Mouse (Mus musculus) forebrain, embryonic 12.5 days (tissue): Measurements from ENCODE around the gene Gm42791. TPM values are rescaled to one million over a fixed set of nuclear protein-coding genes. Genes with fewer than 3 reads are reported as not detected.

Experiments
- ATAC-seq: fragments of 200-750 bp; cut with Nextera tagmentation; 2 replicates; pipeline ENCODE4 v1.8.0; 2017; ENCODE audit warnings: moderate TSS enrichment; ENCODE audit not compliant: low FRiP score
- H3K27ac ChIP-seq: fragments of 300-500 bp; sonication (generic); 2 replicates; pipeline ENCODE4 v1.5.1; 2016; ENCODE audit warnings: mild to moderate bottlenecking
- H3K27me3 ChIP-seq: fragments of 300-500 bp; sonication (generic); 2 replicates; pipeline ENCODE4 v1.6.1; 2016; ENCODE audit warnings: mild to moderate bottlenecking
- H3K36me3 ChIP-seq: fragments of 300-500 bp; sonication (generic); replicated peaks from 2 replicates; pipeline ENCODE4 v1.6.1; 2016; ENCODE audit warnings: mild to moderate bottlenecking
- H3K4me1 ChIP-seq: fragments of 300-500 bp; sonication (generic); 2 replicates; pipeline ENCODE4 v1.6.1; 2016
- H3K4me2 ChIP-seq: fragments of 300-500 bp; sonication (generic); 2 replicates; pipeline ENCODE4 v1.6.1; 2016; ENCODE audit warnings: mild to moderate bottlenecking, moderate library complexity
- H3K4me3 ChIP-seq: fragments of 300-500 bp; sonication (generic); replicated peaks from 2 replicates; pipeline ENCODE4 v1.5.1; 2016; ENCODE audit warnings: mild to moderate bottlenecking
- H3K9ac ChIP-seq: fragments of 300-500 bp; sonication (generic); 2 replicates; pipeline ENCODE4 v1.6.1; 2016; ENCODE audit warnings: mild to moderate bottlenecking
- H3K9me3 ChIP-seq: fragments of 300-500 bp; sonication (generic); 2 replicates; pipeline ENCODE4 v1.6.1; 2016
- WGBS: fragments of 180-500 bp; shearing (Covaris S2); methylation state at CpG from one replicate; pipeline ENCODE4 v1.1.7; 2016; 5-methylcytosine and 5-hydroxymethylcytosine counted together
- polyA plus RNA-seq: library from polyadenylated mRNA; unstranded; fragments of >200 nt; fragmentation: Nextera tagmentation; extraction: Ambion mirVana; gene quantifications from 2 replicates; pipeline ENCODE4 v1.2.1, GENCODE M21; 2016

Gm42791 gene
- polyA plus RNA-seq, 1 experiment from 2014 or later: 4.9 TPM

DNA sequence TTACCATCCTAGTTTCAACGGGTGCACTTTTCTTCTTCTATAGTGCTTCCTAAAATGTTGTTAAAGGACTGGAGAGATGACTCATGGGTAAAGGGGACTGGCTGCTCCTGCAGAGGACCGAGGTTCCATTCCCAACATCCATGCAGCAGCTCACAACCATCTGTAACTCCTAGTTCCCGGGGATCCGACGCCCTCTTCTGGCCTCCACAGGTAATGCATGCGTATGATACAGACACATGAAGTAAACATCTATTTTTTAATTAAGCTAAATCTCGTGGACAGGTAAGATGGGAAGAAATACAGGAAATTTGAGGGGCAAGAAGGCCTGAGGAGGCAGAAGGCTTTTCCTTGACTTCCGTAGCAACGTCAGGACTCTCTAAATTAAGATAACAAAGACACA is 36.6 kb downstream of the Gm42791 start:
- peaks cover 11% of the 10 kb centered on the region for H3K27me3 ChIP-seq
- no peak overlapping the region for H3K4me3 ChIP-seq
- no peak overlapping the region for H3K9ac ChIP-seq
- H3K4me2 ChIP-seq: no peak overlapping the region
- H3K4me1 ChIP-seq: peaks cover 15% of the 10 kb centered on the region
- H3K36me3 ChIP-seq: no peaks in the 10 kb centered on the region
- no peaks in the 10 kb centered on the region for H3K9me3 ChIP-seq
- no peak overlapping the region for H3K27ac ChIP-seq
- no peak for ATAC-seq
- WGBS: 39% methylated on average over 9 of the region's 9 CpGs

GRCm38 (mm10) chr5:148956898-148957535 is 37.9 kb downstream of the Gm42791 start:
- H3K4me3 ChIP-seq: no peak overlapping the region
- no peaks in the 10 kb centered on the region for H3K36me3 ChIP-seq
- H3K9me3 ChIP-seq: no peaks in the 10 kb centered on the region
- no peak for ATAC-seq
- no peak overlapping the region for H3K27ac ChIP-seq
- H3K4me2 ChIP-seq: no peak overlapping the region
- WGBS: 62% methylated on average over 9 of the region's 9 CpGs
- H3K4me1 ChIP-seq: peaks cover 15% of the 10 kb centered on the region
- peaks cover 11% of the 10 kb centered on the region for H3K27me3 ChIP-seq
- no peak overlapping the region for H3K9ac ChIP-seq

DNA sequence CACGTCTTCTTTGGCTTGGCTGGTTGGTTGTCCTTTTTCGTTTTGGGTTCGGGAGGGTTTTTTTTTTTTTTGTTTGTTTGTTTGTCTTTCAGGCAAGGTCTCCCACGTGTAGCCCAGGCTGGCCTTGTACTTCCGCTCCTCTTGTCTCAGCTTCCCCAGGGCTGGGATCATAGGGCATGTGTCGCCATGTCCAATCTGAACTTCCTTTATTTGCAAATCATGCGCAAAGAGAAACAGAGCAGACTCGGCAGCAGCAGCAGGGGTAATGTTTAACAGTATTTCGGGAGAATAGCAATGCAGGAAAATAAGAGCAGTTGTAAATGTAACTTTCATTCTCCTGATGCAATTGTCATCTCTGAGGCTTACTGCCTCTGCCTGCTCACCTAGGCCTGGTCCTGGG is 38.9 kb downstream of the Gm42791 start:
- Histone ChIP-seq H3K4me2 (no peak overlapping the region), H3K9me3 (no peaks in the 10 kb centered on the region), H3K4me3 (no peak overlapping the region), H3K27me3 (peaks cover 11% of the 10 kb centered on the region), H3K36me3 (no peaks in the 10 kb centered on the region), H3K4me1 (peaks cover 15% of the 10 kb centered on the region), H3K9ac (no peak overlapping the region), H3K27ac (no peak overlapping the region)
- ATAC-seq: no peak
- WGBS: 86% methylated on average over 9 of the region's 9 CpGs

DNA sequence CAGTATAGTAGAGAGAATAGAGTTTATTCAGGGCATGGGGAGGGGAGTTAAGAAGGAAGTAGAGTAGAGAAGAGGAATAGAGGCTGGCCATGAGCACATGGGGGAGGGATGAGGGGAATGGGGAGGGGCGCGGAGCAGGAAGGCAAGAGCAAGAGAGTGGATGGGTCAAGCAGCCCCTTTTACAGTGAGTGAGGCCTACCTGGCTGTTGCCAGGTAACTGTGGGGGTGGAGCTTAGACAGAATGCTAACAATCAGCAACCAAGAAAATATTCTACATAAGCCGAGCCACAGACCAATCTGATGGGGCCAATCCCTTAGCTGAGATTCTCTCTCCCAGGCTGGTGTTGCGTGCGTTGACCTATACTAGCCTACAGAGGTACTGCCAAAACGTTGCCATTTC is 39.4 kb downstream of the Gm42791 start:
- Histone ChIP-seq H3K4me3 (no peak overlapping the region), H3K27me3 (peaks cover 11% of the 10 kb centered on the region), H3K4me1 (peaks cover 15% of the 10 kb centered on the region), H3K9me3 (no peaks in the 10 kb centered on the region), H3K27ac (no peak overlapping the region), H3K36me3 (no peaks in the 10 kb centered on the region), H3K4me2 (no peak overlapping the region), H3K9ac (no peak overlapping the region)
- no peak for ATAC-seq
- WGBS: 93% methylated on average over 6 of the region's 6 CpGs

DNA sequence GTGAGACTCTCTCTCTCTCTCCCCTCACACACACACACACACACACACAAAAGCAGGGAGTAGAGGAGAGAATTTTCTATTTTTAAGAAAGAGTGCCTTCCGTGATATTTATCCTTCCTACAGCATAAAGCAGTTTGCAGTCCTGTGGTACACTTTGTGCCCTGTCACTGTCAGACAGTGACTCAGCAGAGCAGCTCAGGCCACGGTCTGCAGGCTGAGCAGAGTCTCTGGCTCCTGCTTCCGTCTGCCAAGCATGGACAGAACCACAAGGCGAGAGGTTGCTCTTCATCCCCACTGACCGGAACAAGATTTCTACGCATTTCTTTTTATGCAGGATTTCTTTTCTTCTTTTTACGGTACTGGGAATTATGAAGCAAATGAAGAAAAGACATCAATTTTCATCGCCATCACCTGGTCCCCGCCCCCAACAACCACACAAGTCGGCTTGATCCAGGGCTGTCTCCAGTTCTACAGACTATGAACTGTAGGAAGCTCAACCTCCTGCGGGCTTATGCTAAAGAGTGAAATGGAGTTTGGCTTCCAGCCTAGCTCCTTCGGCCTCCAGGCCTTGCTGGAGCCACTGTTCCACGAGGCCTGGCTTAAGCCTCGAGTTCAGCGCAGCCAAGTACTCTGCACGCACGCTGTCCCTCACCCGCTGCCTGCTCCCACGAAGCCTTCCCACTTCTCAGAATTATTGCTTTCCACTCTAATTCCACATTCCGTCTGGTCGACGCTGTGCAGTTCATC is 40.5 kb downstream of the Gm42791 start:
- no peak for ATAC-seq
- Histone ChIP-seq H3K4me2 (no peak overlapping the region), H3K27ac (no peak overlapping the region), H3K36me3 (no peaks in the 10 kb centered on the region), H3K4me3 (no peak overlapping the region), H3K4me1 (peaks cover 7% of the 10 kb centered on the region), H3K27me3 (peaks cover 6% of the 10 kb centered on the region; the same call in 1 of the 2 replicates), H3K9ac (no peak overlapping the region), H3K9me3 (no peaks in the 10 kb centered on the region)
- 84% methylated on average over 22 of the region's 22 CpGs for WGBS

DNA sequence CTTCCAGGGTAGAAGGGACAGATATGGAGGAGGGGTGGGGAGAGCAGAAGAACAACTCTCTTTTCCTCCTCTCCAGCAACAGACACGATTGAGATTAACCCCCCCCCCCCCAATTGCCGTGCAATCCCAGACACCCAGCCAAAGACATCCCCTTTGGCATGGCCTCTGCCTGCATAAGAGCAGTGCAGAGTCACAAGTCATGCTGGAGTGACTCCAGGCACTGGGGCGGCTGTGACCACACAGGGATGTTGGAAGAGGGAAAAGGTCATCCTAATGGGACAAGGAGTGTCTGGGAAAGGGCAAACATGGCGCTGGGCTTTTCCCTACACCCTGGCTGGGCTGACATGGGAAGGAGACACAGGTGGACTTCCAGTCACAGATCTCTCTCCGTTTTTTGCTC is 41.8 kb downstream of the Gm42791 start:
- peaks cover 1% of the 10 kb centered on the region; the same call in 1 of the 2 replicates for H3K27me3 ChIP-seq
- H3K27ac ChIP-seq: no peak overlapping the region
- no peaks in the 10 kb centered on the region for H3K36me3 ChIP-seq
- H3K4me3 ChIP-seq: no peak overlapping the region
- no peak for ATAC-seq
- no peak overlapping the region for H3K9ac ChIP-seq
- H3K4me1 ChIP-seq: no peaks in the 10 kb centered on the region
- no peak overlapping the region for H3K4me2 ChIP-seq
- 83% methylated on average over 5 of the region's 5 CpGs for WGBS
- H3K9me3 ChIP-seq: no peaks in the 10 kb centered on the region

- Histone ChIP-seq H3K9me3 (no peaks in the 10 kb centered on the region), H3K27ac (no peak overlapping the region), H3K27me3 (no peaks in the 10 kb centered on the region), H3K4me3 (no peak overlapping the region), H3K4me1 (no peaks in the 10 kb centered on the region), H3K9ac (no peak overlapping the region), H3K4me2 (no peak overlapping the region), H3K36me3 (no peaks in the 10 kb centered on the region)
- no peak for ATAC-seq
- 53% methylated on average over 6 of the region's 6 CpGs for WGBS
These were observed 42.5 kb downstream of the Gm42791 start for GRCm38 (mm10) chr5:148952419-148952818.

DNA sequence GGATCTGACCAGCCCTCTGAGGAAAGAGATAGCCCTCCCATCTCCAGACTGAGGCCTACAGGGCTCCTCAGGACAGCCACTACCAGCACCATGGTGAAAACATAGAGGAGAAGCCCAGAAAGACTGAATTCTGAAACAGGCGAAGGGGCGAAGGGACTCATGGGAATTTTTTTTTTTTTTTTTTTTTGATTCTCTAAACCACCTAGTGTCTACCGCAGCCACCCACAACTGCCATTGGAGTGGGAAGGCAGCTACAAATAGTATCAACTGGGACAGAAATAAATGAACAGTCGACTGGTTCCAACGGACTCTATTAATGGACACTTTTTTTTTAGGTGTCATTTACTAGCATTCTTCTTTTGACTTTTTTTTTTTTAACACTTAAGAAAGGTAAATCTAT is 43.6 kb downstream of the Gm42791 start:
- 91% methylated on average over 5 of the region's 5 CpGs for WGBS
- Histone ChIP-seq H3K4me2 (no peak overlapping the region), H3K4me3 (no peak overlapping the region)

DNA sequence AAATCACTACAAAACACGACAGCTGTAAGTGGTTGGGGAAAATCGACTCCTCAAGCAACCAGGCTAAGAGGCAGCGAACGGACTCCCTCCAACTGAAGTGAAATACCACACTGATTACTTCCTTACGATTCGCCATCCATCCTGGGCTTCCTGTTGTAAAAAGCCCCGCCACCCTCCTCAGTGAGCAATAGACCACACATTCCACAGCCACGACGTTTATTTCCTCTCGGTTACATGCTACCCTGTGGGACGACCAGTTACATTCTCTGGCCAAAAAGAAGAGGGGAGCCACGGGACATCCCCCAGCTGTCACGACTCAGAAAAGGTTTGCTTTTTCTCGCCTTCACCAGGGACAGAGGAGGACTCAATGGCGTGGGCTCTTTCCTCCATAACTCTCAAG is 44.9 kb downstream of the Gm42791 start:
- Histone ChIP-seq H3K27ac (no peak overlapping the region), H3K4me2 (no peak overlapping the region), H3K4me1 (no peaks in the 10 kb centered on the region), H3K4me3 (no peak overlapping the region), H3K27me3 (no peaks in the 10 kb centered on the region), H3K9me3 (no peaks in the 10 kb centered on the region; the same call in 1 of the 2 replicates), H3K9ac (no peak overlapping the region), H3K36me3 (no peaks in the 10 kb centered on the region)
- 76% methylated on average over 15 of the region's 15 CpGs for WGBS
- ATAC-seq: no peak

More for the DNA sequence above, 43.6 kb downstream of the Gm42791 start:
- H3K27ac ChIP-seq: no peak overlapping the region
- no peaks in the 10 kb centered on the region for H3K27me3 ChIP-seq
- no peaks in the 10 kb centered on the region; the same call in 1 of the 2 replicates for H3K9me3 ChIP-seq
- H3K36me3 ChIP-seq: no peaks in the 10 kb centered on the region
- H3K9ac ChIP-seq: no peak overlapping the region
- H3K4me1 ChIP-seq: no peaks in the 10 kb centered on the region
- ATAC-seq: no peak

DNA sequence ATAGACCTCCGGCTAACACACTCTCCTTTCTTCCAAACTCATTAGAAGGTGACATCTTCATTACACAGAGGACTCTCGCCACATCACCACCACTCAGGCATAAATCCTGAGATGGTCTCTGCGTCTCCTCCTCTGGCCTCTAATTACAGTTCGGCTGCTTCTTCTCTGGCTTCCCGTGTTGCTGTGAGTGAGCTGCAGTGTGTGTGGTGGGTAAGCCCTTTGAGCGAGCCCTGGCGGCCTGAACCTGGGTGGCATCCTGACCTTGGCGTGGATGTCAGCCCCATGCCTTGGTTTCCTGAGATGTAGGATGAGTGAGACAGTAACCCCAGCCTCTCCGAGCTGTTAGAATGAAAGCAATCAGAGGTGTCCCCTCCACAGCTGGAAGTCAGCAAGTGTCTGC is 46.4 kb downstream of the Gm42791 start:
- no peaks in the 10 kb centered on the region; the same call in 1 of the 2 replicates for H3K9me3 ChIP-seq
- WGBS: 77% methylated on average over 9 of the region's 9 CpGs

DNA sequence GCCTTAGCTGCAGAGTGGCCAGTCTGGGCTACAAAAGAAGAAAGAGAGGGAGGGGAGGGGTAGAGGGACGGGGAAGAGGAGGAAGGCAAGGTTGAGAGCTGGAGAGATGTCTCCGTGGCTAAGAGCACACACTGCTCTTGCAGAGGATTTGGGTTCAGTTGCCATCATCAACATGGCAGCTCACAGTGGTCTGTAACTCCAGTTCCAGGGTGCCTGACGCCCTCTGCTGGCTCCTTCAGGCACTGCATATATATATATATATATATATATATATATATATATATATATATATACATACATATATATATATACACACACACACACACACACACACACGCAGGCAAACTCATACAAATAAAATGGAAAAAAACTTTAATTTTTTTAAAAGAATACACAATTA is 47.5 kb downstream of the Gm42791 start:
- no peak for ATAC-seq
- no peak overlapping the region for H3K9ac ChIP-seq
- H3K27ac ChIP-seq: no peak overlapping the region
- no peaks in the 10 kb centered on the region; the same call in 1 of the 2 replicates for H3K9me3 ChIP-seq
- H3K27me3 ChIP-seq: no peaks in the 10 kb centered on the region
- H3K4me2 ChIP-seq: no peak overlapping the region
- H3K4me3 ChIP-seq: no peak overlapping the region
- 0 out of 2 replicates have a peak, but pooled peaks cover 6% of the 10 kb centered on the region for H3K4me1 ChIP-seq
- H3K36me3 ChIP-seq: no peaks in the 10 kb centered on the region
- 79% methylated on average over 3 of the region's 4 CpGs for WGBS

More for the DNA sequence above, 46.4 kb downstream of the Gm42791 start:
- Histone ChIP-seq H3K36me3 (no peaks in the 10 kb centered on the region), H3K4me3 (no peak overlapping the region), H3K4me2 (no peak overlapping the region), H3K27me3 (no peaks in the 10 kb centered on the region), H3K27ac (no peak overlapping the region), H3K4me1 (0 out of 2 replicates have a peak, but pooled peaks cover 3% of the 10 kb centered on the region), H3K9ac (no peak overlapping the region)
- ATAC-seq: no peak

- no peak overlapping the region for H3K4me3 ChIP-seq
- 0 out of 2 replicates have a peak, but pooled peaks cover 6% of the 10 kb centered on the region for H3K4me1 ChIP-seq
- 73% methylated on average over 5 of the region's 5 CpGs for WGBS
- no peaks in the 10 kb centered on the region; the same call in 1 of the 2 replicates for H3K9me3 ChIP-seq
- H3K4me2 ChIP-seq: no peak overlapping the region
- H3K27me3 ChIP-seq: no peaks in the 10 kb centered on the region
- H3K9ac ChIP-seq: no peak overlapping the region
- ATAC-seq: no peak
- H3K27ac ChIP-seq: no peak overlapping the region
- H3K36me3 ChIP-seq: no peaks in the 10 kb centered on the region
These were observed 48.2 kb downstream of the Gm42791 start for GRCm38 (mm10) chr5:148946787-148947186.
